Mouse (Mus musculus): ENCODE results near the gene Atp5b.
"Not testable (repeated sequence)": the region's sequence is repeated elsewhere in the genome, so short reads cannot be mapped to it uniquely, and the experiment has no call there.

The Atp5b gene

GRCm38 (mm10) chr10:128043041-128043835, 39.8 kb upstream of the Atp5b start:
- peaks cover 81% of the 10 kb centered on the region for H3K4me1 ChIP-seq (replicated peaks; ENCODE audit: low read depth, low read length)
- H3K4me3 ChIP-seq (replicated peaks; ENCODE audit: low read length): 0 out of 2 replicates have a peak overlapping the region, but pooled peaks have one; percentile 20
- no peaks in the 10 kb centered on the region for H3K27me3 ChIP-seq (ENCODE audit: insufficient read depth, low read length)
- H3K9me3 ChIP-seq (ENCODE audit: low read length): no peaks in the 10 kb centered on the region
- H3K36me3 ChIP-seq (ENCODE audit: insufficient read depth, low read length): peaks cover 100% of the 10 kb centered on the region
- TF ChIP-seq POU5F1 (IDR thresholded peaks at IDR 0.05; ENCODE audit: borderline replicate concordance, low read length) (no peak), NANOG (IDR thresholded peaks at IDR 0.05; ENCODE audit: borderline replicate concordance, low read length) (no peak), CTCF (conservative IDR thresholded peaks at IDR 0.05; ENCODE audit: low read length) (no peak)

- H3K9me3 ChIP-seq (ENCODE audit: low read length): no peaks in the 10 kb centered on the region
- no peak for TF ChIP-seq CTCF (conservative IDR thresholded peaks at IDR 0.05; ENCODE audit: low read length)
- TF ChIP-seq NANOG (IDR thresholded peaks at IDR 0.05; ENCODE audit: borderline replicate concordance, low read length): no peak
- no peak for TF ChIP-seq POU5F1 (IDR thresholded peaks at IDR 0.05; ENCODE audit: borderline replicate concordance, low read length)
- H3K4me3 ChIP-seq (replicated peaks; ENCODE audit: low read length): no peak overlapping the region
These were observed 34.9 kb upstream of the Atp5b start for GRCm38 (mm10) chr10:128048157-128048556.

GRCm38 (mm10) chr10:128049741-128050140, 33.3 kb upstream of the Atp5b start:
- TF ChIP-seq NANOG (IDR thresholded peaks at IDR 0.05; ENCODE audit: borderline replicate concordance, low read length): no peak
- TF ChIP-seq CTCF (conservative IDR thresholded peaks at IDR 0.05; ENCODE audit: low read length): no peak
- no peak for TF ChIP-seq POU5F1 (IDR thresholded peaks at IDR 0.05; ENCODE audit: borderline replicate concordance, low read length)
- Histone ChIP-seq H3K4me3 (replicated peaks; ENCODE audit: low read length) (no peak overlapping the region), H3K9me3 (ENCODE audit: low read length) (no peaks in the 10 kb centered on the region), H3K36me3 (ENCODE audit: insufficient read depth, low read length) (peaks cover 70% of the 10 kb centered on the region), H3K4me1 (replicated peaks; ENCODE audit: low read depth, low read length) (peaks cover 16% of the 10 kb centered on the region), H3K27me3 (ENCODE audit: insufficient read depth, low read length) (peaks cover 3% of the 10 kb centered on the region; the same call in 1 of the 2 replicates)

More at GRCm38 (mm10) chr10:128048157-128048556, 34.9 kb upstream of the Atp5b start:
- H3K36me3 ChIP-seq (ENCODE audit: insufficient read depth, low read length): peaks cover 86% of the 10 kb centered on the region
- no peaks in the 10 kb centered on the region for H3K27me3 ChIP-seq (ENCODE audit: insufficient read depth, low read length)
- H3K4me1 ChIP-seq (replicated peaks; ENCODE audit: low read depth, low read length): peaks cover 32% of the 10 kb centered on the region

- Histone ChIP-seq H3K4me3 (replicated peaks; ENCODE audit: low read length) (no peak overlapping the region), H3K4me1 (replicated peaks; ENCODE audit: low read depth, low read length) (peaks cover 10% of the 10 kb centered on the region), H3K36me3 (ENCODE audit: insufficient read depth, low read length) (peaks cover 64% of the 10 kb centered on the region), H3K9me3 (ENCODE audit: low read length) (no peaks in the 10 kb centered on the region), H3K27me3 (ENCODE audit: insufficient read depth, low read length) (peaks cover 3% of the 10 kb centered on the region; the same call in 1 of the 2 replicates)
- TF ChIP-seq POU5F1 (IDR thresholded peaks at IDR 0.05; ENCODE audit: borderline replicate concordance, low read length): no peak
- TF ChIP-seq NANOG (IDR thresholded peaks at IDR 0.05; ENCODE audit: borderline replicate concordance, low read length): no peak
- no peak for TF ChIP-seq CTCF (conservative IDR thresholded peaks at IDR 0.05; ENCODE audit: low read length)
These were observed 32.7 kb upstream of the Atp5b start for GRCm38 (mm10) chr10:128050355-128050754.

GRCm38 (mm10) chr10:128051589-128051988, 31.5 kb upstream of the Atp5b start:
- Histone ChIP-seq H3K9me3 (ENCODE audit: low read length) (no peaks in the 10 kb centered on the region), H3K36me3 (ENCODE audit: insufficient read depth, low read length) (peaks cover 52% of the 10 kb centered on the region), H3K4me3 (replicated peaks; ENCODE audit: low read length) (no peak overlapping the region), H3K27me3 (ENCODE audit: insufficient read depth, low read length) (peaks cover 3% of the 10 kb centered on the region; the same call in 1 of the 2 replicates), H3K4me1 (replicated peaks; ENCODE audit: low read depth, low read length) (no peaks in the 10 kb centered on the region; the same call in 1 of the 2 replicates)
- TF ChIP-seq NANOG (IDR thresholded peaks at IDR 0.05; ENCODE audit: borderline replicate concordance, low read length): no peak
- no peak for TF ChIP-seq POU5F1 (IDR thresholded peaks at IDR 0.05; ENCODE audit: borderline replicate concordance, low read length)
- no peak for TF ChIP-seq CTCF (conservative IDR thresholded peaks at IDR 0.05; ENCODE audit: low read length)

- H3K4me3 ChIP-seq (replicated peaks; ENCODE audit: low read length); H3K4me1 ChIP-seq (replicated peaks; ENCODE audit: low read depth, low read length); H3K27me3 ChIP-seq (ENCODE audit: insufficient read depth, low read length); H3K9me3 ChIP-seq (ENCODE audit: low read length): not testable (repeated sequence)
- peaks cover 46% of the 10 kb centered on the region for H3K36me3 ChIP-seq (ENCODE audit: insufficient read depth, low read length)
These were observed 30.9 kb upstream of the Atp5b start for GRCm38 (mm10) chr10:128052136-128052535.

- no peak for TF ChIP-seq CTCF (conservative IDR thresholded peaks at IDR 0.05; ENCODE audit: low read length)
- no peak for TF ChIP-seq POU5F1 (IDR thresholded peaks at IDR 0.05; ENCODE audit: borderline replicate concordance, low read length)
- TF ChIP-seq NANOG (IDR thresholded peaks at IDR 0.05; ENCODE audit: borderline replicate concordance, low read length): no peak
- peaks cover 38% of the 10 kb centered on the region for H3K36me3 ChIP-seq (ENCODE audit: insufficient read depth, low read length)
- H3K4me1 ChIP-seq (replicated peaks; ENCODE audit: low read depth, low read length): peaks cover 13% of the 10 kb centered on the region
- H3K27me3 ChIP-seq (ENCODE audit: insufficient read depth, low read length): peaks cover 3% of the 10 kb centered on the region; the same call in 1 of the 2 replicates
- no peak overlapping the region for H3K4me3 ChIP-seq (replicated peaks; ENCODE audit: low read length)
- no peaks in the 10 kb centered on the region for H3K9me3 ChIP-seq (ENCODE audit: low read length)
These were observed 30.1 kb upstream of the Atp5b start for GRCm38 (mm10) chr10:128053001-128053400.

- no peak for TF ChIP-seq CTCF (conservative IDR thresholded peaks at IDR 0.05; ENCODE audit: low read length)
- TF ChIP-seq NANOG (IDR thresholded peaks at IDR 0.05; ENCODE audit: borderline replicate concordance, low read length): peak; percentile 33; the same call in 1 of the 2 replicates
- peak overlapping the region; percentile 98 for H3K4me3 ChIP-seq (replicated peaks; ENCODE audit: low read length)
These were observed 24.9 kb upstream of the Atp5b start for GRCm38 (mm10) chr10:128058184-128058583.

More at GRCm38 (mm10) chr10:128058184-128058583, 24.9 kb upstream of the Atp5b start:
- H3K27me3 ChIP-seq (ENCODE audit: insufficient read depth, low read length): peaks cover 3% of the 10 kb centered on the region; the same call in 1 of the 2 replicates
- peaks cover 42% of the 10 kb centered on the region for H3K4me1 ChIP-seq (replicated peaks; ENCODE audit: low read depth, low read length)
- H3K9me3 ChIP-seq (ENCODE audit: low read length): no peaks in the 10 kb centered on the region
- peaks cover 27% of the 10 kb centered on the region for H3K36me3 ChIP-seq (ENCODE audit: insufficient read depth, low read length)

Data from E14TG2a.4 (cell line).